Mouse (Mus musculus): ENCODE measurements around the gene Setd5. TPM values are rescaled to one million over a fixed set of nuclear protein-coding genes. Genes with fewer than 3 reads are reported as not detected.
A peak's percentile ranks its signal among the peaks of the same experiment; 100 is the strongest.

Gene Setd5
- polyA plus RNA-seq, 1 experiment from 2014 or later = 90.0 TPM

DNA sequence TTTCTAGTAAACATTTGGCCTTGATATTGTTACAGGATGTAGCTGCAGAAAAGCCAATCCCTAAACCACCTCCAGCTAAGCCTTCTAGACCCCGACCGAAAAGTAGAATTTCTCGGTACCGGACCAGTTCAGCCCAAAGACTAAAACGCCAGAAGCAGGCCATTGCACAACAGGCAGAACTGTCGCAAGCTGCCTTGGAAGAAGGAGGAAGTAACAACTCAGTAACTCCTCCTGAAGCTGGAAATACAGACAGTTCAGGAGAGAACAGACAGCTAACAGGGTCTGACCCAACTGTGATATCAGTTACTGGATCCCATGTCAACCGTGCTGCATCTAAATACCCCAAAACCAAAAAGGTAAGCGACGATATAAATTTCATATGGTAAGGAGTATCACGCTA is 43.6 kb downstream of the Setd5 start:
- WGBS = 94% methylated on average over 10 of the region's 10 CpGs
- H3K36me3 ChIP-seq (ENCODE audit: control insufficient read depth, insufficient read depth, low read length) = peaks cover 95% of the 10 kb centered on the region
- H3K9ac ChIP-seq (ENCODE audit: low read length) = no peak overlapping the region
- H3K9me3 ChIP-seq (ENCODE audit: control insufficient read depth, low read length) = no peaks in the 10 kb centered on the region
- DNase-seq (ENCODE audit: low spot score) (no peak), ATAC-seq (replicated peaks; ENCODE audit: low FRiP score, low TSS enrichment, low read depth) (no peak)
- H3K27me3 ChIP-seq (replicated peaks; ENCODE audit: control insufficient read depth, insufficient read depth, low read length) = no peaks in the 10 kb centered on the region
- no peaks in the 10 kb centered on the region for H3K4me1 ChIP-seq (replicated peaks; ENCODE audit: control insufficient read depth, insufficient read depth, low read length)
- H3K4me3 ChIP-seq (ENCODE audit: low read depth, low read length) = no peak overlapping the region
- no peak overlapping the region for H3K4me2 ChIP-seq (ENCODE audit: low read length)
- H3K27ac ChIP-seq (ENCODE audit: low read depth) = no peak overlapping the region

DNA sequence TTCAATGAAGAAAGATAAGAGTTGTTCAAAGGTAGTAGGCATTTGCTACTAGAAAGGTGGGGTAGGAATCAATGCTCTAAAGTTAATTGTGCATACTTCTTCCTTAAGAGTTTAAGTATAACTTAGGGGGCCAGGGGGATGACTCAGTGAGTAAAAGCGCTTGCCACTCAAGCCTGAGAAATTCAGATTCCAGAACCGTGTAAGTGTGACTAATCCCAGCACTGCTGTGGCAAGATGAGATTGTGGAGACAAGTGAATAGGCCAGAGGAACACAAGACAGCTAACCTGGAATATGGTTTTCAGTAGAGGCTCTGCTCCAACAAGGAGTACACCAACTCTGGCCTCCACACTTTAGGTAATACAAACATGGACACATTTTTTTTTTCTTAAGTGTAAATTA is 56.2 kb downstream of the Setd5 start:
- H3K27ac ChIP-seq (ENCODE audit: low read depth) = no peak overlapping the region
- H3K4me2 ChIP-seq (ENCODE audit: low read length) = no peak overlapping the region
- no peak for DNase-seq (ENCODE audit: low spot score)
- WGBS = 78% methylated on average over 2 of the region's 2 CpGs
- no peak for ATAC-seq (replicated peaks; ENCODE audit: low FRiP score, low TSS enrichment, low read depth)
- H3K9me3 ChIP-seq (ENCODE audit: control insufficient read depth, low read length) = no peaks in the 10 kb centered on the region
- peaks cover 84% of the 10 kb centered on the region for H3K36me3 ChIP-seq (ENCODE audit: control insufficient read depth, insufficient read depth, low read length)
- no peak overlapping the region for H3K9ac ChIP-seq (ENCODE audit: low read length)
- H3K27me3 ChIP-seq (replicated peaks; ENCODE audit: control insufficient read depth, insufficient read depth, low read length) = no peaks in the 10 kb centered on the region
- no peak overlapping the region for H3K4me3 ChIP-seq (ENCODE audit: low read depth, low read length)
- no peaks in the 10 kb centered on the region for H3K4me1 ChIP-seq (replicated peaks; ENCODE audit: control insufficient read depth, insufficient read depth, low read length)

DNA sequence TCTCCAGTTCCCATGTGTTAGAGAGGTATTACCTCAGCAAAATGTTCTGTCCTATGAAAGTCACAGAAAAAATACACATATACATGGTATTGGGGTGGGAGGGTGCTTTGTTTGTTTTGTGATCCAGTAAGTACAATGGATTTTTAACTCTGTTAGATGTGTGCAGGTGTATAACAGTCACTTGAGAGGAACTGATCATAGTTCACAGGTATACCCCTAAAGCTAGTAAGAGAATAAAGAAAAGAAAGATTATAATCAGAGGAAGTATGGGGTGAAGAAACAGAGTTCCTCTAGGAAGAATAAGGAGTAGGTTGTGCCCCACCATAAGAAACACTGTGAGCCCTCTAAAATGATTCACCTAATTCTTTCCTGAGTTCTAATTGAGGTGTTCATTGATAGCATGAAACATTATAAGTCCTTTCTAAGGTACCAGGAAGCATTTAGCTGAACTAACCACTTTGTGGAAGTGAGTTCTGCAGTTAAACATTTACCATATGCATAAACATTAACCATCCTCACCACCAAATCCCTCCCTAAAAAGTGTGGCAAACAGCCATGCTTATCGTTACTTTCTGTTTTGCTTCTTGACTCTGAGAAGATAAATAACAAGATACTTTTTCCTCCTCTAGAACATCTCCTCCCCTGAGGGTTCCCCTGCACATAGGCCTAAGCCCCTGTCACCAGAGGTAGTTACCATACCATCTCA is 64.4 kb downstream of the Setd5 start:
- H3K9ac ChIP-seq (ENCODE audit: low read length) = no peak overlapping the region
- 0 out of 2 replicates have a peak overlapping the region, but pooled peaks have one; percentile 0 for H3K27ac ChIP-seq (ENCODE audit: low read depth)
- no peak overlapping the region for H3K4me3 ChIP-seq (ENCODE audit: low read depth, low read length)
- WGBS = 68% methylated on average over 1 of the region's 1 CpGs
- no peaks in the 10 kb centered on the region for H3K27me3 ChIP-seq (replicated peaks; ENCODE audit: control insufficient read depth, insufficient read depth, low read length)
- H3K9me3 ChIP-seq (ENCODE audit: control insufficient read depth, low read length) = no peaks in the 10 kb centered on the region
- H3K4me2 ChIP-seq (ENCODE audit: low read length) = no peak overlapping the region
- peaks cover 93% of the 10 kb centered on the region for H3K36me3 ChIP-seq (ENCODE audit: control insufficient read depth, insufficient read depth, low read length)
- H3K4me1 ChIP-seq (replicated peaks; ENCODE audit: control insufficient read depth, insufficient read depth, low read length) = no peaks in the 10 kb centered on the region
- ATAC-seq (replicated peaks; ENCODE audit: low FRiP score, low TSS enrichment, low read depth) = no peak; the same call in 1 of the 2 replicates
- no peak for DNase-seq (ENCODE audit: low spot score)

DNA sequence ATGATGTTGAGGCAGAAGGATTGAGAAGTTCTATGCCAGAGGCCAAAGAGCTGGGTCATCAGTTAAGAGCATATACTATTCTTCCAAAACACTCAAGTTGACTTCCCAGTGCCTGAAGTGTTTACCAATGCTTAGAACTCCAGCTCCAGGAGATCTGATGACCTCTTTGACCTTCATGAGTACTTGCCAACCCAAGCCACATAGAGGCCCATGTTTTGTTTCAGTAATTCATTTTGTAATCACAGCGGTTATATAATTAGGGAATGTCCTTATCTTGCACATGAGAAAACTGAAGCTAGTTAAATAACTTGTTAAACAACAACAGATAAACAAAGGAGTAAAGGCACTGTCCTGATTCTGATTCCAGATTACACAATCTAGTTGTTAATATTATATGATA is 67.6 kb downstream of the Setd5 start:
- no peaks in the 10 kb centered on the region for H3K27me3 ChIP-seq (replicated peaks; ENCODE audit: control insufficient read depth, insufficient read depth, low read length)
- H3K9ac ChIP-seq (ENCODE audit: low read length) = no peak overlapping the region
- no peaks in the 10 kb centered on the region for H3K4me1 ChIP-seq (replicated peaks; ENCODE audit: control insufficient read depth, insufficient read depth, low read length)
- H3K4me3 ChIP-seq (ENCODE audit: low read depth, low read length) = no peak overlapping the region
- DNase-seq (ENCODE audit: low spot score) = no peak
- WGBS = 98% methylated on average over 1 of the region's 1 CpGs
- no peak overlapping the region for H3K4me2 ChIP-seq (ENCODE audit: low read length)
- H3K36me3 ChIP-seq (ENCODE audit: control insufficient read depth, insufficient read depth, low read length) = peaks cover 94% of the 10 kb centered on the region
- ATAC-seq (replicated peaks; ENCODE audit: low FRiP score, low TSS enrichment, low read depth) = no peak
- H3K9me3 ChIP-seq (ENCODE audit: control insufficient read depth, low read length) = no peaks in the 10 kb centered on the region
- no peak overlapping the region for H3K27ac ChIP-seq (ENCODE audit: low read depth)

DNA sequence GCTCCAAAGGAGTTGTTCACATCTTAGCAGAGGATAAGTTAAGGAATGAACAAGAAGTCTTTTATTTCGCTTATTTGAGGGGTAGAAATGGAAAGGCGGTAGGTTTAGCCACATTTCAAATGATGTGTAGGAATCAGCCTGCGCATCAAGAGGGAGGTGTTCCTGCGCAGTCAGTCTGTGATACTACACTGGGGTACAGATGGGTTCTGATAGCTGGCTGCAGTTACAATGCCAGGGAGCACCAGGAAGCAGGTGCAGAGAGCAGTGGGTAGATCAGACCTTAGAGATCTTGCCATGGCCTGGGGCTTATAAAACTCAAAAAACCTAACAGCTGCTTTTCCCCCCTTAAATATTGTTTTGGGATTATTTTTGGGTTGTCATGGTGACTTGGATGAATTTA is 68.1 kb downstream of the Setd5 start:
- ATAC-seq (replicated peaks; ENCODE audit: low FRiP score, low TSS enrichment, low read depth) = no peak
- H3K27me3 ChIP-seq (replicated peaks; ENCODE audit: control insufficient read depth, insufficient read depth, low read length) = no peaks in the 10 kb centered on the region
- no peaks in the 10 kb centered on the region for H3K4me1 ChIP-seq (replicated peaks; ENCODE audit: control insufficient read depth, insufficient read depth, low read length)
- H3K27ac ChIP-seq (ENCODE audit: low read depth) = no peak overlapping the region
- no peak overlapping the region for H3K9ac ChIP-seq (ENCODE audit: low read length)
- no peak overlapping the region for H3K4me2 ChIP-seq (ENCODE audit: low read length)
- no peaks in the 10 kb centered on the region for H3K9me3 ChIP-seq (ENCODE audit: control insufficient read depth, low read length)
- 96% methylated on average over 4 of the region's 4 CpGs for WGBS
- H3K4me3 ChIP-seq (ENCODE audit: low read depth, low read length) = no peak overlapping the region
- no peak for DNase-seq (ENCODE audit: low spot score)
- peaks cover 94% of the 10 kb centered on the region for H3K36me3 ChIP-seq (ENCODE audit: control insufficient read depth, insufficient read depth, low read length)

DNA sequence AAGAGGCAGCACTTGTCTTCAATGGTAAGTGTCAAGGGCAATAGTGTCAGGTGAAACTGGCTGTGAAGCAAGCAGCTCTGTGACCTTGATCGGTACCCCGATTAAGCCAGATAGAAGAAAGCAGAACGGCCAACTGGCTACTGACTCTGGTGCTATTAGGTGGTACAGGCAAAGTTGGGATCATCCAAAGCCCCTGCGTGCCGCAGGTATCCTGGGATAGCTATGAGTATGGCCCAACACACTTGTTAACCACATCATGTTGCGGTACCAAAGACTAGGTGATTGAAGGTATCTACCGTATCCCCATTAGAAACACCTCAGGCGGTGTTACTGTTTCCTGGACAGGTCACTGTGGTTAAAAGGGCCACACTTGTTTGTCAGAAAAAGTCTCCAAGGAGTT is 76.9 kb downstream of the Setd5 start:
- Histone ChIP-seq H3K4me1 (replicated peaks; ENCODE audit: control insufficient read depth, insufficient read depth, low read length) (no peaks in the 10 kb centered on the region), H3K9ac (ENCODE audit: low read length) (no peak overlapping the region), H3K36me3 (ENCODE audit: control insufficient read depth, insufficient read depth, low read length) (peaks cover 77% of the 10 kb centered on the region), H3K4me2 (ENCODE audit: low read length) (no peak overlapping the region), H3K27me3 (replicated peaks; ENCODE audit: control insufficient read depth, insufficient read depth, low read length) (no peaks in the 10 kb centered on the region), H3K4me3 (ENCODE audit: low read depth, low read length) (no peak overlapping the region), H3K9me3 (ENCODE audit: control insufficient read depth, low read length) (no peaks in the 10 kb centered on the region), H3K27ac (ENCODE audit: low read depth) (no peak overlapping the region)
- ATAC-seq (replicated peaks; ENCODE audit: low FRiP score, low TSS enrichment, low read depth) = no peak
- DNase-seq (ENCODE audit: low spot score) = peak; percentile 47
- 94% methylated on average over 8 of the region's 8 CpGs for WGBS

DNA sequence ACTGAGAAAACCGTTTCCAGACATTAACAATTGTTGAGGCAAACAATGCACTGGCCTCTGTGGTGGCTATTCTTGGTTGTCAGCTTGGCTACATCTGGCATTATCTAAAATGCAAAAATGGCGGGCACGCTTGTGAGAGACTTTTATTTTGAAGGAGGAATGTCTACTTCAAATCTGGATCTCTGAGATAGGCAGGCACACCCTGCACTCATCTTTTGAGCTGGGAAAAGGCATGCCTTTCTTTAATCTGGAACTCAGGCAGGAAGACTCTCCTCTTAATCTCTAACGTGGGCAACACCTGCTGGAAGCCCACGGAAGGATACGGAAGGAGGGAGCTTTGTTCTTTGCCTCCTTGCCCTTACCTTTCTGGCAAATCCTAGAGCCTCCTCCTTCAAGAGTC is 77.7 kb downstream of the Setd5 start:
- no peak overlapping the region for H3K27ac ChIP-seq (ENCODE audit: low read depth)
- ATAC-seq (replicated peaks; ENCODE audit: low FRiP score, low TSS enrichment, low read depth) = no peak
- no peak overlapping the region for H3K4me2 ChIP-seq (ENCODE audit: low read length)
- no peaks in the 10 kb centered on the region for H3K4me1 ChIP-seq (replicated peaks; ENCODE audit: control insufficient read depth, insufficient read depth, low read length)
- H3K36me3 ChIP-seq (ENCODE audit: control insufficient read depth, insufficient read depth, low read length) = peaks cover 69% of the 10 kb centered on the region
- peak; percentile 41 for DNase-seq (ENCODE audit: low spot score)
- no peaks in the 10 kb centered on the region for H3K27me3 ChIP-seq (replicated peaks; ENCODE audit: control insufficient read depth, insufficient read depth, low read length)
- no peaks in the 10 kb centered on the region for H3K9me3 ChIP-seq (ENCODE audit: control insufficient read depth, low read length)
- H3K4me3 ChIP-seq (ENCODE audit: low read depth, low read length) = no peak overlapping the region
- WGBS = 89% methylated on average over 6 of the region's 6 CpGs
- H3K9ac ChIP-seq (ENCODE audit: low read length) = no peak overlapping the region

DNA sequence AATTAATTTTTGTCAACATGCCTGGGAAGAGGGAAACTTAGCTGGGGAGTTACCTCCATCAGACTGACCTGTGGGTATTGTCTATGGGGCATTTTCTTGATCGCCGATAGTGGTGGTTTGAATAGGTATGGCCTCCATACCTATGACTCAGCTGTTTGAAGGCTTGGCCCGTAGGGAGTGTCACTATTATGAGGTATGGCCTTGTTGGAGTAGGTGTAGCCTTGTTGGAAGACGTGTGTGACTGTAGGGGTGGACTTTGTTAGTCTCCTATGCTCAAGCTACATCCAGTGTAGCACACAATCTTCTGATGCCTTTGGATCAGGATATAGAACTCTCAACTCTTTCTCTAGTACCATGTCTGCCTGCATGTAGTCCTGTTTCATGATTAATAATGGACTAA is 78.9 kb downstream of the Setd5 start:
- H3K4me1 ChIP-seq (replicated peaks; ENCODE audit: control insufficient read depth, insufficient read depth, low read length) = no peaks in the 10 kb centered on the region

DNA sequence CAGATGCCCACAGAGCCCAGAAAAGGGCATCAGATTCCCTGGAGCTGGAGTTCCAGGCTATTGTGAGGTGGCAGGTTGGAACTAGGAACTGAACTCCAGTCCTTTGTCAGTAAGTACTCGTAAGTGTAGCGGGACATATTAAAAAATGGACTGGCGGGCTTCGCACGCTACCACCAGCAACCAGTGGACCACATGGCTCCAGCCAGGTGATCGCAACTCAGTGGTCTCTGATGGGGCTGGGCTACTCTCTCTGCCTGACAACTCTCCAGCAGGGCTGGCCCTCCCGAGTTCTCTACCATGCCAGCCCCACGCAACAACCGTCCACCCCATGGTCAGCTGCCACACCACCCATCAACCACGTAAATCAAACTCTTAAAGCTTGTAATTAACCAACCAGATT is 82.9 kb downstream of the Setd5 start:
- no peak overlapping the region for H3K27ac ChIP-seq (ENCODE audit: low read depth)
- H3K27me3 ChIP-seq (replicated peaks; ENCODE audit: control insufficient read depth, insufficient read depth, low read length) = no peaks in the 10 kb centered on the region
- H3K4me3 ChIP-seq (ENCODE audit: low read depth, low read length) = no peak overlapping the region
- WGBS = 97% methylated on average over 10 of the region's 10 CpGs
- no peaks in the 10 kb centered on the region for H3K9me3 ChIP-seq (ENCODE audit: control insufficient read depth, low read length)
- no peak overlapping the region for H3K4me2 ChIP-seq (ENCODE audit: low read length)
- no peak overlapping the region for H3K9ac ChIP-seq (ENCODE audit: low read length)
- H3K36me3 ChIP-seq (ENCODE audit: control insufficient read depth, insufficient read depth, low read length) = peaks cover 21% of the 10 kb centered on the region
- DNase-seq (ENCODE audit: low spot score) (no peak), ATAC-seq (replicated peaks; ENCODE audit: low FRiP score, low TSS enrichment, low read depth) (no peak)
- H3K4me1 ChIP-seq (replicated peaks; ENCODE audit: control insufficient read depth, insufficient read depth, low read length) = no peaks in the 10 kb centered on the region

More for the DNA sequence above, 78.9 kb downstream of the Setd5 start:
- Histone ChIP-seq H3K27me3 (replicated peaks; ENCODE audit: control insufficient read depth, insufficient read depth, low read length) (no peaks in the 10 kb centered on the region), H3K9me3 (ENCODE audit: control insufficient read depth, low read length) (no peaks in the 10 kb centered on the region), H3K4me2 (ENCODE audit: low read length) (no peak overlapping the region), H3K9ac (ENCODE audit: low read length) (no peak overlapping the region), H3K4me3 (ENCODE audit: low read depth, low read length) (no peak overlapping the region), H3K27ac (ENCODE audit: low read depth) (no peak overlapping the region), H3K36me3 (ENCODE audit: control insufficient read depth, insufficient read depth, low read length) (peaks cover 61% of the 10 kb centered on the region)
- 86% methylated on average over 4 of the region's 4 CpGs for WGBS
- ATAC-seq (replicated peaks; ENCODE audit: low FRiP score, low TSS enrichment, low read depth) (no peak; the same call in 1 of the 2 replicates), DNase-seq (ENCODE audit: low spot score) (peak; percentile 39)

Measured in intestine, embryonic 14.5 days (tissue).